ENCODE assay signal across 8 mouse cellular contexts in the genomic region with DNA sequence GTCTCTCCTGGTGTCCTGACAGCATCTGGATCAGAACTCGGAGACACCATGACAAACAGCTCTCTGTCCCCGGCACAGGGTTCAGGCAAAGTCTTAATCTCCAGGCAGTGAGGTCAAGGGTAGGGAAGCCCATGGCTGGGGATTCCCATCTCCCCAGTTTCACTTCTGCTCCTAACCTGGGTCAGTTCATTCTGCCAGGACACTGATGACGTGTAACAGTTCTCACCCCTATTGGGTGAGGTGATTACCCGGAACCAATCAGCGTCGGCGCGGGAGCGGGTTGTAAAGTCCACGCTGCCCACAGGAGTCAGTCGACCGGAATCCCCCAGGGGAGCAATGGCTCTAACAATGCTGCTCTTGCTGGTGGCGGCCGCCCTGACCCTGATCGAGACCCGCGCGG. TPM values are rescaled to one million over a fixed set of nuclear protein-coding genes. Genes with fewer than 3 reads are reported as not detected.
DNase-seq lines count a peak whose midpoint lies in the region; ATAC-seq and TF ChIP-seq lines count a peak whose summit lies in the region.
"Not testable (repeated sequence)": the region's sequence is repeated elsewhere in the genome, so short reads cannot be mapped to it uniquely, and the experiment has no call there.

TSS of gene H2-Q7 (plus strand) at position 271 of the 400 bp plus-strand sequence.

- peak; percentile 79 for DNase-seq in Muller cell, postnatal 12 days (ENCODE audit: inconsistent ontology term)
- DNase-seq in gastrocnemius, adult 8-10 months (ENCODE audit: low spot score in 2 of 2), result peak; percentile 51 to 54
- peak; percentile 81 for DNase-seq in hindbrain, embryonic 14.5 days (ENCODE audit: low spot score)
- peak; percentile 69 to 74 for DNase-seq in layer of hippocampus, postnatal 10 days (ENCODE audit: low spot score in 2 of 2)

- peak; percentile 96 for ATAC-seq in common myeloid progenitor, adult 5-6 weeks (replicated peaks; ENCODE audit: low read depth, poor library complexity, severe bottlenecking)
- ATAC-seq in hindbrain, embryonic 14.5 days (ENCODE audit: low FRiP score), result peak; percentile 92
- peak; percentile 91 for ATAC-seq in lung, embryonic 15.5 days (ENCODE audit: borderline replicate concordance, extremely low read depth, low FRiP score, low TSS enrichment)
- peak; percentile 97 for ATAC-seq in neutrophil, adult 5-6 weeks (ENCODE audit: extremely low read depth, insufficient number of reproducible peaks, low FRiP score, poor library complexity, severe bottlenecking)

- H3K4me3 ChIP-seq in hindbrain, embryonic 14.5 days (replicated peaks; ENCODE audit: low read length), result peak within 1 kb of the TSS; percentile 38
- H3K4me3 ChIP-seq in lung, embryonic 15.5 days, result peak within 1 kb of the TSS; percentile 40
- H3K4me3 ChIP-seq in testis, adult 2 months (ENCODE audit: control insufficient read depth, low read depth, low read length), result peak within 1 kb of the TSS; percentile 65

- not testable (repeated sequence) for H3K9me3 ChIP-seq in hindbrain, embryonic 14.5 days (ENCODE audit: control insufficient read depth, low read length); lung, embryonic 15.5 days

- not testable (repeated sequence) for TF ChIP-seq CTCF in testis, adult 2 months (IDR thresholded peaks at IDR 0.05; ENCODE audit: control insufficient read depth, insufficient read depth, insufficient replicate concordance, low read depth, low read length)

- 4% methylated on average over 18 of the region's 18 CpGs for WGBS in hindbrain, embryonic 14.5 days
- WGBS in lung, embryonic 15.5 days, result 2% methylated on average over 18 of the region's 18 CpGs

- peak within 1 kb of the TSS; percentile 87 for H3K4me2 ChIP-seq in hindbrain, embryonic 14.5 days (replicated peaks)
- peak within 1 kb of the TSS; percentile 87 for H3K4me2 ChIP-seq in lung, embryonic 15.5 days

- H3K36me3 ChIP-seq in hindbrain, embryonic 14.5 days (replicated peaks; ENCODE audit: control insufficient read depth, insufficient read depth); lung, embryonic 15.5 days; testis, adult 2 months (ENCODE audit: control insufficient read depth, insufficient read depth, low read length): not testable (repeated sequence)

- not testable (repeated sequence) for H3K27me3 ChIP-seq in hindbrain, embryonic 14.5 days (ENCODE audit: control insufficient read depth, insufficient read depth, low read length); testis, adult 2 months (ENCODE audit: control insufficient read depth, insufficient read depth, low read length)
- peaks cover 21% of the 10 kb centered on the region for H3K27me3 ChIP-seq in lung, embryonic 15.5 days

- H3K27ac ChIP-seq in hindbrain, embryonic 14.5 days; lung, embryonic 15.5 days; testis, adult 2 months (ENCODE audit: control insufficient read depth, insufficient read depth, low read depth, low read length): not testable (repeated sequence)

- H3K4me1 ChIP-seq in hindbrain, embryonic 14.5 days (replicated peaks; ENCODE audit: control insufficient read depth, insufficient read depth, low read length); lung, embryonic 15.5 days; testis, adult 2 months (ENCODE audit: control insufficient read depth, insufficient read depth, low read length): not testable (repeated sequence)

- peak within 1 kb of the TSS; percentile 56 for H3K9ac ChIP-seq in hindbrain, embryonic 14.5 days
- peak within 1 kb of the TSS; percentile 26; the same call in 1 of the 2 replicates for H3K9ac ChIP-seq in lung, embryonic 15.5 days

- not testable (repeated sequence) for TF ChIP-seq POLR2A in testis, adult 2 months (IDR thresholded peaks at IDR 0.05; ENCODE audit: control insufficient read depth, low read depth, low read length)

RNA-seq across cellular contexts. Expression of gene H2-Q7, which starts in this region (rescaled TPM):
- 68.1 and 79.8 TPM in 2 replicates for total RNA-seq in common myeloid progenitor, adult 5-6 weeks (2017)
- 1 to 10 TPM in 3 of 4 experiments, under 1 TPM in 1; 0.94 to 1.6 (median 1.2) TPM for total RNA-seq in gastrocnemius, adult 8-10 months (2022)
- polyA plus RNA-seq in hindbrain, embryonic 14.5 days (2014; fragmentation: Nextera tagmentation; extraction: Ambion mirVana), result 2.8 and 2.9 TPM in 2 replicates
- total RNA-seq in layer of hippocampus, postnatal 10 days (2021), result under 1 TPM; 0.31 to 0.39 TPM
- polyA plus RNA-seq in lung, embryonic 15.5 days (2015; fragmentation: Nextera tagmentation; extraction: Ambion mirVana), result 6.9 and 8.3 TPM in 2 replicates
- 160 and 166 TPM in 2 replicates for total RNA-seq in neutrophil, adult 5-6 weeks (2017)
- 4.9 and 5.2 TPM in 2 replicates for polyA plus RNA-seq in testis, adult 2 months (2012; rRNA removed)

Comparison
In these comparisons a context has a peak if more than half of its experiments do, and no peak if none do; other contexts are left out.
1. RNA of gene H2-Q7 (total RNA-seq): 160 to 166 TPM in neutrophil, adult 5-6 weeks and 68.1 to 79.8 TPM in common myeloid progenitor, adult 5-6 weeks; 0.94 to 1.6 TPM in gastrocnemius, adult 8-10 months and 0.31 to 0.39 TPM in layer of hippocampus, postnatal 10 days; every median in the first group is over 10 times any median in the second.
2. Peak in DNase-seq in layer of hippocampus, postnatal 10 days; RNA of the gene not detected or under 1 TPM.
3. Peak in every context shown above with its lines, with median percentiles within 50 percentile points of each other: DNase-seq, ATAC-seq and H3K4me3 ChIP-seq.